Mouse (Mus musculus): ENCODE results near the gene Fer.

GRCm38 (mm10) chr17:63826767-63827166 is 36.1 kb upstream of the Fer start:
- TF ChIP-seq EP300 (IDR thresholded peaks at IDR 0.05) (no peak), CTCF (IDR thresholded peaks at IDR 0.05) (no peak)

Data from lung, postnatal 0 days (tissue).